Mouse (Mus musculus) myocyte (in vitro differentiated cells): ENCODE data around the gene Vdr. TPM values are rescaled to one million over a fixed set of nuclear protein-coding genes. Genes with fewer than 3 reads are reported as not detected.

ENCODE experiments used
- H3K27me3 ChIP-seq: one replicate; pipeline ENCODE4 v1.6.1; 2011; ENCODE audit not compliant: control insufficient read depth, insufficient read depth, insufficient read length
- H3K36me3 ChIP-seq: one replicate; pipeline ENCODE4 v1.6.1; 2011; ENCODE audit not compliant: control insufficient read depth, insufficient read depth
- H3K4me2 ChIP-seq: one replicate; pipeline ENCODE4 v1.6.1; 2011; ENCODE audit warnings: low read depth, control low read depth
- H3K4me3 ChIP-seq: one replicate; pipeline ENCODE4 v1.5.1; 2011; ENCODE audit warnings: mild to moderate bottlenecking, control low read depth, moderate library complexity
- H3K79me2 ChIP-seq: one replicate; pipeline ENCODE4 v1.6.1; 2011; ENCODE audit not compliant: control insufficient read depth, insufficient read depth
- H3ac ChIP-seq: one replicate; pipeline ENCODE4 v1.6.1; 2011; ENCODE audit not compliant: control insufficient read depth, insufficient read length
- CEBPB ChIP-seq: IDR thresholded peaks from 2 replicates; pipeline ENCODE4 v1.6.1; 2011; ENCODE audit warnings: mild to moderate bottlenecking, moderate library complexity; ENCODE audit not compliant: poor library complexity, insufficient read depth, severe bottlenecking
- E2F4 ChIP-seq: IDR thresholded peaks from one replicate; pipeline ENCODE4 v1.6.1; 2011; ENCODE audit warnings: mild to moderate bottlenecking, control low read depth, moderate library complexity; ENCODE audit not compliant: insufficient read depth
- MAX ChIP-seq: IDR thresholded peaks from one replicate; pipeline ENCODE4 v1.6.1; 2011; ENCODE audit warnings: low read depth, mild to moderate bottlenecking, control low read depth
- MYOD1 ChIP-seq, 3 experiments: IDR thresholded peaks; one replicate each; pipeline ENCODE4 v1.6.1; 2011; ENCODE audit warnings: control low read depth in 2 of 3, low read depth in 2 of 3, mild to moderate bottlenecking in 2 of 3, moderate library complexity in 1 of 3; ENCODE audit not compliant: insufficient read length in 2 of 3, control insufficient read depth in 1 of 3
- MYOG ChIP-seq, 3 experiments: IDR thresholded peaks; one replicate each; pipeline ENCODE4 v1.6.1; 2011; ENCODE audit warnings: control low read depth in 2 of 3, low read depth in 2 of 3, mild to moderate bottlenecking in 2 of 3; ENCODE audit not compliant: insufficient read length in 2 of 3, control insufficient read depth in 1 of 3, insufficient read depth in 1 of 3
- POLR2A ChIP-seq: IDR thresholded peaks from one replicate; pipeline ENCODE4 v1.6.1; 2011; ENCODE audit warnings: low read depth, mild to moderate bottlenecking, control low read depth, moderate library complexity; ENCODE audit not compliant: insufficient read length
- POLR2AphosphoS2 ChIP-seq: IDR thresholded peaks from one replicate; pipeline ENCODE4 v1.6.1; 2011; ENCODE audit warnings: low read depth, control low read depth; ENCODE audit not compliant: insufficient read length
- REST ChIP-seq: IDR thresholded peaks from one replicate; pipeline ENCODE4 v1.6.1; 2011; ENCODE audit warnings: mild to moderate bottlenecking, control low read depth, moderate library complexity; ENCODE audit not compliant: insufficient read depth, insufficient read length
- SRF ChIP-seq: IDR thresholded peaks from one replicate; pipeline ENCODE4 v1.6.1; 2011; ENCODE audit warnings: low read depth; ENCODE audit not compliant: control insufficient read depth, insufficient read length
- TCF12 ChIP-seq: IDR thresholded peaks from one replicate; pipeline ENCODE4 v1.6.1; 2011; ENCODE audit warnings: mild to moderate bottlenecking, control low read depth; ENCODE audit not compliant: poor library complexity, insufficient read depth, severe bottlenecking
- TCF3 ChIP-seq: IDR thresholded peaks from one replicate; pipeline ENCODE4 v1.6.1; 2011; ENCODE audit warnings: low read depth, control low read depth; ENCODE audit not compliant: insufficient read length
- USF1 ChIP-seq: IDR thresholded peaks from one replicate; pipeline ENCODE4 v1.6.1; 2011; ENCODE audit warnings: low read depth, mild to moderate bottlenecking, control low read depth, moderate library complexity
- polyA plus RNA-seq: library from polyadenylated mRNA; unstranded; fragments of >200 nt; fragmentation: generic; extraction: Trizol; gene quantifications from one replicate; pipeline ENCODE4 v1.2.1, GENCODE M21; 2012; ENCODE audit warnings: missing spikeins

Gene Vdr
- polyA plus RNA-seq, 1 experiment = 9.8 TPM

GRCm38 (mm10) chr15:97938580-97938979 is 28.1 kb upstream of the Vdr start:
- TF ChIP-seq MAX = no peak
- no peak for TF ChIP-seq SRF
- TF ChIP-seq REST = no peak
- no peak for TF ChIP-seq CEBPB
- peak; percentile 67 to 93 (median 83) for TF ChIP-seq MYOG (IDR thresholded peaks at IDR 0.05; ENCODE audit: control insufficient read depth in 1 of 3, insufficient read depth in 1 of 3, insufficient read length in 2 of 3, low read depth in 2 of 3)
- TF ChIP-seq E2F4 = no peak
- TF ChIP-seq POLR2A = no peak
- TF ChIP-seq POLR2AphosphoS2 = no peak
- TF ChIP-seq USF1 = no peak
- peak; percentile 87 for TF ChIP-seq TCF3
- TF ChIP-seq MYOD1 (IDR thresholded peaks at IDR 0.05; ENCODE audit: control insufficient read depth in 1 of 3, insufficient read length in 2 of 3, low read depth in 2 of 3) = peak in 2 of 3 experiments; percentile 80 to 86
- TF ChIP-seq TCF12 = peak; percentile 76
- no peaks in the 10 kb centered on the region for H3K27me3 ChIP-seq
- no peak overlapping the region for H3K4me3 ChIP-seq
- peak overlapping the region; percentile 18 for H3K4me2 ChIP-seq
- no peaks in the 10 kb centered on the region for H3K36me3 ChIP-seq
- no peaks in the 10 kb centered on the region for H3K79me2 ChIP-seq
- H3ac ChIP-seq = no peak overlapping the region

GRCm38 (mm10) chr15:97932441-97932840 is 22.0 kb upstream of the Vdr start:
- no peak overlapping the region for H3ac ChIP-seq
- no peak overlapping the region for H3K4me2 ChIP-seq
- H3K36me3 ChIP-seq = no peaks in the 10 kb centered on the region
- no peaks in the 10 kb centered on the region for H3K79me2 ChIP-seq
- H3K4me3 ChIP-seq = no peak overlapping the region
- peaks cover 5% of the 10 kb centered on the region for H3K27me3 ChIP-seq
- no peak for TF ChIP-seq E2F4
- no peak for TF ChIP-seq MYOG (IDR thresholded peaks at IDR 0.05; ENCODE audit: control insufficient read depth in 1 of 3, insufficient read depth in 1 of 3, insufficient read length in 2 of 3, low read depth in 2 of 3)
- TF ChIP-seq CEBPB = no peak
- TF ChIP-seq MAX = no peak
- TF ChIP-seq MYOD1 (IDR thresholded peaks at IDR 0.05; ENCODE audit: control insufficient read depth in 1 of 3, insufficient read length in 2 of 3, low read depth in 2 of 3) = no peak
- TF ChIP-seq REST = no peak
- no peak for TF ChIP-seq TCF3
- TF ChIP-seq USF1 = no peak
- TF ChIP-seq TCF12 = no peak

- no peaks in the 10 kb centered on the region for H3K79me2 ChIP-seq
- no peak for TF ChIP-seq REST
- no peak for TF ChIP-seq SRF
- TF ChIP-seq E2F4 = no peak
- no peak overlapping the region for H3K4me3 ChIP-seq
- peaks cover 5% of the 10 kb centered on the region for H3K27me3 ChIP-seq
- no peak overlapping the region for H3K4me2 ChIP-seq
- no peak overlapping the region for H3ac ChIP-seq
- H3K36me3 ChIP-seq = no peaks in the 10 kb centered on the region
These were observed 18.9 kb upstream of the Vdr start for GRCm38 (mm10) chr15:97929259-97929824.

- H3ac ChIP-seq = no peak overlapping the region
- no peak overlapping the region for H3K4me3 ChIP-seq
- no peak for TF ChIP-seq TCF12
- TF ChIP-seq USF1 = no peak
- TF ChIP-seq CEBPB = no peak
- no peak for TF ChIP-seq TCF3
- no peak for TF ChIP-seq MYOG (IDR thresholded peaks at IDR 0.05; ENCODE audit: control insufficient read depth in 1 of 3, insufficient read depth in 1 of 3, insufficient read length in 2 of 3, low read depth in 2 of 3)
- no peak for TF ChIP-seq POLR2AphosphoS2
- TF ChIP-seq REST = no peak
- no peak for TF ChIP-seq POLR2A
- TF ChIP-seq MYOD1 (IDR thresholded peaks at IDR 0.05; ENCODE audit: control insufficient read depth in 1 of 3, insufficient read length in 2 of 3, low read depth in 2 of 3) = no peak
- TF ChIP-seq E2F4 = no peak
- no peak for TF ChIP-seq MAX
- no peak for TF ChIP-seq SRF
- H3K4me2 ChIP-seq = no peak overlapping the region
- no peaks in the 10 kb centered on the region for H3K36me3 ChIP-seq
- peaks cover 5% of the 10 kb centered on the region for H3K27me3 ChIP-seq
- H3K79me2 ChIP-seq = no peaks in the 10 kb centered on the region
These were observed 17.4 kb upstream of the Vdr start for GRCm38 (mm10) chr15:97927821-97928220.

GRCm38 (mm10) chr15:97927018-97927417 is 16.6 kb upstream of the Vdr start:
- no peak overlapping the region for H3K4me2 ChIP-seq
- no peak for TF ChIP-seq POLR2A

More at GRCm38 (mm10) chr15:97927018-97927417, 16.6 kb upstream of the Vdr start:
- Histone ChIP-seq H3K27me3 (peaks cover 5% of the 10 kb centered on the region), H3K79me2 (no peaks in the 10 kb centered on the region), H3ac (no peak overlapping the region), H3K4me3 (no peak overlapping the region), H3K36me3 (no peaks in the 10 kb centered on the region)
